Mouse (Mus musculus): ENCODE measurements around the gene Gm12666. TPM values are rescaled to one million over a fixed set of nuclear protein-coding genes. Genes with fewer than 3 reads are reported as not detected.
"Not testable (repeated sequence)": the region's sequence is repeated elsewhere in the genome, so short reads cannot be mapped to it uniquely, and the experiment has no call there.

Gm12666 gene
- not detected in 2 replicates for polyA plus RNA-seq (2014; fragmentation: Nextera tagmentation; extraction: Ambion mirVana)

GRCm38 (mm10) chr4:92191649-92192048 lies at the start of gene Gm12666:
TSS of gene Gm12666 (minus strand) at chr4:92191749.
- not testable (repeated sequence) for H3K9me3 ChIP-seq (ENCODE audit: control insufficient read depth, low read length); DNase-seq (ENCODE audit: low spot score, missing footprints); H3K36me3 ChIP-seq (ENCODE audit: control insufficient read depth, insufficient read depth, low read length); H3K4me2 ChIP-seq; H3K9ac ChIP-seq (ENCODE audit: low read length); H3K4me3 ChIP-seq (ENCODE audit: low read depth, low read length); H3K4me1 ChIP-seq (ENCODE audit: control insufficient read depth, insufficient read depth, low read length); ATAC-seq (ENCODE audit: low FRiP score); H3K27me3 ChIP-seq (ENCODE audit: control insufficient read depth, insufficient read depth, low read length); H3K27ac ChIP-seq (ENCODE audit: low read depth, low read length)
- 79% methylated on average over 1 of the region's 1 CpGs for WGBS

GRCm38 (mm10) chr4:92226326-92226725 lies 34.8 kb upstream of the Gm12666 start:
- no peak overlapping the region for H3K9ac ChIP-seq (ENCODE audit: low read length)
- no peaks in the 10 kb centered on the region for H3K36me3 ChIP-seq (ENCODE audit: control insufficient read depth, insufficient read depth, low read length)
- H3K4me1 ChIP-seq (ENCODE audit: control insufficient read depth, insufficient read depth, low read length) = no peaks in the 10 kb centered on the region
- ATAC-seq (ENCODE audit: low FRiP score) (no peak), DNase-seq (ENCODE audit: low spot score, missing footprints) (no peak)
- WGBS = 86% methylated on average over 2 of the region's 2 CpGs
- no peaks in the 10 kb centered on the region for H3K9me3 ChIP-seq (ENCODE audit: control insufficient read depth, low read length)
- no peaks in the 10 kb centered on the region for H3K27me3 ChIP-seq (ENCODE audit: control insufficient read depth, insufficient read depth, low read length)
- H3K27ac ChIP-seq (ENCODE audit: low read depth, low read length) = no peak overlapping the region
- H3K4me3 ChIP-seq (ENCODE audit: low read depth, low read length) = no peak overlapping the region
- H3K4me2 ChIP-seq = no peak overlapping the region

- no peaks in the 10 kb centered on the region for H3K27me3 ChIP-seq (ENCODE audit: control insufficient read depth, insufficient read depth, low read length)
- no peaks in the 10 kb centered on the region for H3K4me1 ChIP-seq (ENCODE audit: control insufficient read depth, insufficient read depth, low read length)
- no peak for ATAC-seq (ENCODE audit: low FRiP score)
- H3K36me3 ChIP-seq (ENCODE audit: control insufficient read depth, insufficient read depth, low read length) = no peaks in the 10 kb centered on the region
- no peak overlapping the region for H3K9ac ChIP-seq (ENCODE audit: low read length)
- 84% methylated on average over 1 of the region's 1 CpGs for WGBS
- DNase-seq (ENCODE audit: low spot score, missing footprints) = no peak
- H3K4me3 ChIP-seq (ENCODE audit: low read depth, low read length) = no peak overlapping the region
- H3K27ac ChIP-seq (ENCODE audit: low read depth, low read length) = no peak overlapping the region
- no peak overlapping the region for H3K4me2 ChIP-seq
- no peaks in the 10 kb centered on the region for H3K9me3 ChIP-seq (ENCODE audit: control insufficient read depth, low read length)
These were observed 24.7 kb upstream of the Gm12666 start for GRCm38 (mm10) chr4:92216286-92216685.

- no peak overlapping the region for H3K4me3 ChIP-seq (ENCODE audit: low read depth, low read length)
- no peaks in the 10 kb centered on the region for H3K9me3 ChIP-seq (ENCODE audit: control insufficient read depth, low read length)
- no peak overlapping the region for H3K27ac ChIP-seq (ENCODE audit: low read depth, low read length)
- no peak overlapping the region for H3K4me2 ChIP-seq
- no peaks in the 10 kb centered on the region for H3K27me3 ChIP-seq (ENCODE audit: control insufficient read depth, insufficient read depth, low read length)
- no peaks in the 10 kb centered on the region for H3K36me3 ChIP-seq (ENCODE audit: control insufficient read depth, insufficient read depth, low read length)
- WGBS = 93% methylated on average over 1 of the region's 1 CpGs
- H3K9ac ChIP-seq (ENCODE audit: low read length) = no peak overlapping the region
- ATAC-seq (ENCODE audit: low FRiP score) = no peak
- no peaks in the 10 kb centered on the region for H3K4me1 ChIP-seq (ENCODE audit: control insufficient read depth, insufficient read depth, low read length)
- no peak for DNase-seq (ENCODE audit: low spot score, missing footprints)
These were observed 38.9 kb downstream of the Gm12666 start for GRCm38 (mm10) chr4:92152646-92153045.

GRCm38 (mm10) chr4:92147134-92147533 lies 44.4 kb downstream of the Gm12666 start, which contains the start of gene Izumo3:
TSS of gene Izumo3 (minus strand) at chr4:92147234.
- DNase-seq (ENCODE audit: low spot score, missing footprints) (no peak), ATAC-seq (ENCODE audit: low FRiP score) (no peak)
- Histone ChIP-seq H3K4me1 (ENCODE audit: control insufficient read depth, insufficient read depth, low read length) (no peaks in the 10 kb centered on the region), H3K36me3 (ENCODE audit: control insufficient read depth, insufficient read depth, low read length) (no peaks in the 10 kb centered on the region), H3K9me3 (ENCODE audit: control insufficient read depth, low read length) (no peaks in the 10 kb centered on the region), H3K9ac (ENCODE audit: low read length) (no peak within 1 kb of the TSS), H3K27me3 (ENCODE audit: control insufficient read depth, insufficient read depth, low read length) (no peaks in the 10 kb centered on the region), H3K27ac (ENCODE audit: low read depth, low read length) (no peak within 1 kb of the TSS), H3K4me3 (ENCODE audit: low read depth, low read length) (no peak within 1 kb of the TSS), H3K4me2 (no peak within 1 kb of the TSS)

Other genes starting within 250 kb of the Gm12666 start
- gene Izumo3, start 44.5 kb downstream of the Gm12666 start, polyA plus RNA-seq (2014; fragmentation: Nextera tagmentation; extraction: Ambion mirVana) = not detected in 2 replicates